Mouse (Mus musculus): ENCODE measurements around the gene Thg1l.

DNA sequence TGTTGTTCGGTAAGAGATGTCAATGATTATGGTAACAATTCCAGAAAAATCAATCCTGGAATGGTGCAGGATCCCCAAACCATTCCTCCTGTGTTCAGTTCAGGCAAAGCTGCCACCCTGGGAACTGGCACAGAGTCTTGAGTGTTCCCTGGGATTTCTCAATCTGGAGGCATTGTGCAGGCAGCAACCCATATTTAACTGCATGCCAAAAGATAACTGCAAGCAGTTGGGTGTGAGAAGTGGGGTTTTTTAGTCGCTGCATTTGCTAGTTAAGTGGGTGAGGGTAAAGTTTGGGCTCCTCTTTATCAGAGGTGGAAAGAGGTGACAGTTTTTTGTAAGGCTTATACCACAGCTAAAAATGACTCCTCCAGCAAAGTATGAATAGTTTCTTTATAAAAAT lies 7.8 kb downstream of the Thg1l start:
- TF ChIP-seq CTCF (IDR thresholded peaks at IDR 0.05; ENCODE audit: low read depth, low read length) (no peak), EP300 (IDR thresholded peaks at IDR 0.05; ENCODE audit: insufficient read depth, low read depth, low read length) (no peak), POLR2A (IDR thresholded peaks at IDR 0.05; ENCODE audit: insufficient read depth, low read length) (no peak)
